20 mouse cellular contexts compared by ENCODE assay signal in genomic region chr8:95075504-95075903, GRCm38 (mm10). TPM values are rescaled to one million over a fixed set of nuclear protein-coding genes. Genes with fewer than 3 reads are reported as not detected.
DNase-seq lines count a peak whose midpoint lies in the region; ATAC-seq and TF ChIP-seq lines count a peak whose summit lies in the region.
"Had no signal": no experiment of that assay in that cellular context is flagged by ENCODE, and none has a peak within 500 bp of the region (broad histone marks: within the 10 kb centered on the region; RNA-seq: fewer than 3 reads in every experiment).

No protein-coding gene starts in this region.

- no peak for DNase-seq in cerebellum, adult 2 months
- DNase-seq in cerebellum, postnatal 36 days: no peak
- DNase-seq in midbrain, embryonic 11.5 days (ENCODE audit: low spot score, missing footprints): peak; percentile 19
- no peak for DNase-seq in midbrain, postnatal 0 days (ENCODE audit: low spot score)
- peak; percentile 65 for DNase-seq in fat pad, adult 2 months (ENCODE audit: extremely low read depth, low read depth, low spot score)
- no peak for DNase-seq in frontal cortex, postnatal 10 days (ENCODE audit: low spot score in 2 of 2)
- DNase-seq in left cerebral cortex, postnatal 4 days: no peak
- DNase-seq: adrenal gland, adult 8-10 months had no signal

- no peak for ATAC-seq in midbrain, embryonic 11.5 days (ENCODE audit: low FRiP score)
- ATAC-seq in midbrain, postnatal 0 days (ENCODE audit: low FRiP score): no peak
- ATAC-seq: activated CD4-positive, CD25-positive, alpha-beta regulatory T cell, adult 4 months; forebrain, embryonic 14.5 days; forebrain, embryonic 16.5 days; Patski had no signal

- TF ChIP-seq CTCF in cerebellum, adult 2 months (IDR thresholded peaks at IDR 0.05; ENCODE audit: borderline replicate concordance, insufficient read depth, low read depth, low read length): no peak
- no peak for TF ChIP-seq CTCF in midbrain, postnatal 0 days (IDR thresholded peaks at IDR 0.05)

- 0 out of 2 replicates have a peak overlapping the region, but pooled peaks have one; percentile 0 for H3K27ac ChIP-seq in cerebellum, adult 2 months (ENCODE audit: insufficient read depth, low read length)
- H3K27ac ChIP-seq in midbrain, embryonic 11.5 days (ENCODE audit: low read depth, low read length): no peak overlapping the region
- H3K27ac ChIP-seq in midbrain, postnatal 0 days (ENCODE audit: low read depth, low read length): no peak overlapping the region
- H3K27ac ChIP-seq: embryonic facial prominence, embryonic 10.5 days; embryonic facial prominence, embryonic 12.5 days; forebrain, embryonic 10.5 days; forebrain, embryonic 12.5 days had no signal

- intact Hi-C loops in left cerebral cortex, postnatal 4 days (cut with DNase I): no loop called here

- no peaks in the 10 kb centered on the region for H3K27me3 ChIP-seq in cerebellum, adult 2 months (ENCODE audit: control insufficient read depth, insufficient read depth, low read length)
- no peaks in the 10 kb centered on the region for H3K27me3 ChIP-seq in midbrain, embryonic 11.5 days (ENCODE audit: control insufficient read depth, insufficient read depth, low read length)
- H3K27me3 ChIP-seq in midbrain, postnatal 0 days (ENCODE audit: insufficient read depth, low read length): no peaks in the 10 kb centered on the region
- H3K27me3 ChIP-seq: embryonic facial prominence, embryonic 12.5 days; Patski had no signal

- H3K4me2 ChIP-seq in midbrain, embryonic 11.5 days: no peak overlapping the region
- H3K4me2 ChIP-seq in midbrain, postnatal 0 days (ENCODE audit: low read depth, low read length, poor library complexity, severe bottlenecking): no peak overlapping the region
- H3K4me2 ChIP-seq: embryonic facial prominence, embryonic 12.5 days; forebrain, embryonic 12.5 days had no signal

- no peak for TF ChIP-seq POLR2A in cerebellum, adult 2 months (IDR thresholded peaks at IDR 0.05; ENCODE audit: borderline replicate concordance, insufficient read depth, low read length)

- H3K36me3 ChIP-seq in midbrain, embryonic 11.5 days (ENCODE audit: control insufficient read depth, insufficient read depth, low read length): no peaks in the 10 kb centered on the region
- H3K36me3 ChIP-seq in midbrain, postnatal 0 days (ENCODE audit: insufficient read depth, low read length): no peaks in the 10 kb centered on the region
- H3K36me3 ChIP-seq: embryonic facial prominence, embryonic 10.5 days; embryonic facial prominence, embryonic 12.5 days; forebrain, embryonic 10.5 days; forebrain, embryonic 12.5 days had no signal

- peaks cover 16% of the 10 kb centered on the region for H3K4me1 ChIP-seq in cerebellum, adult 2 months (ENCODE audit: control insufficient read depth, insufficient read depth, low read length)
- H3K4me1 ChIP-seq in midbrain, embryonic 11.5 days (ENCODE audit: control insufficient read depth, insufficient read depth, low read length): peaks cover 4% of the 10 kb centered on the region; the same call in 1 of the 2 replicates
- no peaks in the 10 kb centered on the region for H3K4me1 ChIP-seq in midbrain, postnatal 0 days (ENCODE audit: insufficient read depth, low read length)
- H3K4me1 ChIP-seq: embryonic facial prominence, embryonic 12.5 days had no signal

- WGBS in cerebellum, adult 2 months: 48% methylated on average over 3 of the region's 3 CpGs
- 77% methylated on average over 3 of the region's 3 CpGs for WGBS in midbrain, embryonic 11.5 days
- 74% methylated on average over 3 of the region's 3 CpGs for WGBS in midbrain, postnatal 0 days

- no peak overlapping the region for H3K9ac ChIP-seq in midbrain, embryonic 11.5 days (ENCODE audit: low read length)
- no peak overlapping the region for H3K9ac ChIP-seq in midbrain, postnatal 0 days (replicated peaks; ENCODE audit: low read length, poor library complexity, severe bottlenecking)
- H3K9ac ChIP-seq: embryonic facial prominence, embryonic 12.5 days; forebrain, embryonic 12.5 days had no signal

- H3K4me3 ChIP-seq in cerebellum, adult 2 months (replicated peaks; ENCODE audit: insufficient read depth, low read depth, low read length): no peak overlapping the region
- H3K4me3 ChIP-seq in midbrain, embryonic 11.5 days (ENCODE audit: low read depth, low read length): no peak overlapping the region
- no peak overlapping the region for H3K4me3 ChIP-seq in midbrain, postnatal 0 days (ENCODE audit: low read depth, low read length)
- H3K4me3 ChIP-seq: embryonic facial prominence, embryonic 10.5 days; embryonic facial prominence, embryonic 12.5 days; forebrain, embryonic 10.5 days; forebrain, embryonic 12.5 days had no signal

- H3K9me3 ChIP-seq in midbrain, embryonic 11.5 days (ENCODE audit: control insufficient read depth, low read length): no peaks in the 10 kb centered on the region
- no peaks in the 10 kb centered on the region for H3K9me3 ChIP-seq in midbrain, postnatal 0 days (ENCODE audit: low read length)
- H3K9me3 ChIP-seq: embryonic facial prominence, embryonic 10.5 days; embryonic facial prominence, embryonic 12.5 days; forebrain, embryonic 10.5 days; forebrain, embryonic 12.5 days had no signal

RNA-seq across cellular contexts. Expression of gene Katnb1, which starts 5.5 kb away (rescaled TPM):
- 53.0 and 54.0 TPM in 2 replicates for polyA plus RNA-seq in cerebellum, adult 2 months (2012; rRNA removed)
- 27.8 and 30.9 TPM in 2 replicates for polyA plus RNA-seq in midbrain, embryonic 11.5 days (2014; fragmentation: Nextera tagmentation; extraction: Ambion mirVana)
- total RNA-seq in midbrain, postnatal 0 days (2014; rRNA removed): 53.7 and 61.6 TPM in 2 replicates
- 52.5 and 56.7 TPM in 2 replicates for polyA plus RNA-seq in midbrain, postnatal 0 days (2015; fragmentation: Nextera tagmentation; extraction: Ambion mirVana)
- total RNA-seq in left cerebral cortex, postnatal 4 days (2021): 10 to 100 TPM; 49.9 to 52.4 TPM

RNA-seq across cellular contexts. Expression of gene Drc7, which starts 20.6 kb away (rescaled TPM):
- 2.2 and 5.1 TPM in 2 replicates for polyA plus RNA-seq in cerebellum, adult 2 months (2012; rRNA removed)
- 0.14 TPM in 1 of 2 replicates, not detected in the other for polyA plus RNA-seq in midbrain, embryonic 11.5 days (2014; fragmentation: Nextera tagmentation; extraction: Ambion mirVana)
- 4.4 and 9.8 TPM in 2 replicates for total RNA-seq in midbrain, postnatal 0 days (2014; rRNA removed)
- 2.8 and 3.6 TPM in 2 replicates for polyA plus RNA-seq in midbrain, postnatal 0 days (2015; fragmentation: Nextera tagmentation; extraction: Ambion mirVana)
- total RNA-seq in left cerebral cortex, postnatal 4 days (2021): 1 to 10 TPM; 2.7 to 3.0 TPM
- total RNA-seq: adrenal gland, adult 18-20 months; adrenal gland, adult 8-10 months; adrenal gland, postnatal 14 days; adrenal gland, postnatal 36 days had no signal
- polyA plus RNA-seq: activated CD4-positive, CD25-positive, alpha-beta regulatory T cell, adult 4 months had no signal

RNA-seq across cellular contexts. Expression of gene Adgrg3, which starts 58.0 kb away (rescaled TPM):
- 0.16 and 0.25 TPM in 2 replicates for polyA plus RNA-seq in cerebellum, adult 2 months (2012; rRNA removed)
- polyA plus RNA-seq in midbrain, embryonic 11.5 days (2014; fragmentation: Nextera tagmentation; extraction: Ambion mirVana): 2.6 and 2.8 TPM in 2 replicates
- total RNA-seq in midbrain, postnatal 0 days (2014; rRNA removed): 1.5 and 1.7 TPM in 2 replicates
- 0.59 and 0.88 TPM in 2 replicates for polyA plus RNA-seq in midbrain, postnatal 0 days (2015; fragmentation: Nextera tagmentation; extraction: Ambion mirVana)
- total RNA-seq in left cerebral cortex, postnatal 4 days (2021): 1 to 10 TPM; 1.1 to 2.1 TPM
- total RNA-seq: MEL had no signal

Comparison
In these comparisons a context has a peak if more than half of its experiments do, and no peak if none do; other contexts are left out.
1. DNase-seq: peak in midbrain, embryonic 11.5 days (single experiment) and fat pad, adult 2 months (single experiment); none in cerebellum, adult 2 months (0 of 2), cerebellum, postnatal 36 days (0 of 2), midbrain, postnatal 0 days (single experiment), frontal cortex, postnatal 10 days (0 of 2) and left cerebral cortex, postnatal 4 days (single experiment).